Mouse (Mus musculus) liver, adult 2 months (tissue): ENCODE measurements around the gene Wfikkn1. TPM values are rescaled to one million over a fixed set of nuclear protein-coding genes. Genes with fewer than 3 reads are reported as not detected.

ENCODE experiments used
- DNase-seq: peaks from one replicate; pipeline ENCODE4 v3.0.0-alpha.2; 2011; ENCODE audit warnings: low read depth, low spot score; ENCODE audit errors: extremely low read depth
- H3K27ac ChIP-seq: fragments of 200-500 bp; replicated peaks from 2 replicates; pipeline ENCODE4 v1.5.1; 2012; ENCODE audit warnings: low read depth, mild to moderate bottlenecking, control low read depth, inconsistent platforms, low read length; ENCODE audit not compliant: insufficient read depth
- H3K27me3 ChIP-seq: fragments of 200-500 bp; 2 replicates; pipeline ENCODE4 v1.6.1; 2012; ENCODE audit warnings: mild to moderate bottlenecking, moderate library complexity, low read length, inconsistent platforms; ENCODE audit not compliant: control insufficient read depth, insufficient read depth
- H3K36me3 ChIP-seq: fragments of 200-500 bp; 2 replicates; pipeline ENCODE4 v1.6.1; 2012; ENCODE audit warnings: low read length, inconsistent platforms; ENCODE audit not compliant: control insufficient read depth, insufficient read depth
- H3K4me1 ChIP-seq: fragments of 200-500 bp; 2 replicates; pipeline ENCODE4 v1.6.1; 2011; ENCODE audit warnings: low read length; ENCODE audit not compliant: control insufficient read depth, insufficient read depth
- H3K4me3 ChIP-seq: fragments of 200-500 bp; 2 replicates; pipeline ENCODE4 v1.5.1; 2011; ENCODE audit warnings: low read depth, mild to moderate bottlenecking, control low read depth, low read length, moderate library complexity; ENCODE audit not compliant: insufficient read depth
- H3K79me2 ChIP-seq: fragments of 200-500 bp; 2 replicates; pipeline ENCODE4 v1.6.1; 2012; ENCODE audit warnings: inconsistent platforms, mild to moderate bottlenecking, low read length, moderate library complexity; ENCODE audit not compliant: control insufficient read depth, insufficient read depth
- H3K9ac ChIP-seq: fragments of 200-500 bp; 2 replicates; pipeline ENCODE4 v1.6.1; 2012; ENCODE audit warnings: low read depth, mild to moderate bottlenecking, control low read depth, inconsistent platforms, low read length
- CTCF ChIP-seq: fragments of 200-500 bp; IDR thresholded peaks from 2 replicates; pipeline ENCODE4 v1.5.1; 2011; ENCODE audit warnings: low read depth, low read length, control low read depth
- POLR2A ChIP-seq: fragments of 200-500 bp; IDR thresholded peaks from 2 replicates; pipeline ENCODE4 v1.6.1; 2011; ENCODE audit warnings: low read length, control low read depth; ENCODE audit not compliant: insufficient read depth; ENCODE audit errors: extremely low read depth
- WGBS: fragments of 180-500 bp; shearing (Covaris S2); methylation state at CpG from one replicate; pipeline ENCODE4 v1.1.7; 2018; 5-methylcytosine and 5-hydroxymethylcytosine counted together
- polyA plus RNA-seq: library from polyadenylated mRNA; depleted of rRNA; stranded (reverse); fragments of >200 nt; gene quantifications from 2 replicates; pipeline ENCODE4 v1.2.3, GENCODE M21; 2012
- total RNA-seq: library from RNA; depleted of rRNA; stranded (reverse); fragments of >200 nt; gene quantifications from 2 replicates; pipeline ENCODE4 v1.2.3, GENCODE M21; 2014

Gene Wfikkn1
- total and polyA plus RNA-seq, 2 experiments, result 0.09 to 0.92 TPM

GRCm38 (mm10) chr17:25860229-25860628, 20.4 kb downstream of the Wfikkn1 start:
- TF ChIP-seq POLR2A (no peak), CTCF (no peak)
- DNase-seq, result no peak
- no peak overlapping the region for H3K4me3 ChIP-seq
- no peaks in the 10 kb centered on the region for H3K36me3 ChIP-seq
- H3K27me3 ChIP-seq, result no peaks in the 10 kb centered on the region
- peaks cover 4% of the 10 kb centered on the region; the same call in 1 of the 2 replicates for H3K79me2 ChIP-seq
- no peak overlapping the region for H3K9ac ChIP-seq
- peaks cover 15% of the 10 kb centered on the region for H3K4me1 ChIP-seq
- 92% methylated on average over 6 of the region's 6 CpGs for WGBS
- H3K27ac ChIP-seq, result no peak overlapping the region

DNA sequence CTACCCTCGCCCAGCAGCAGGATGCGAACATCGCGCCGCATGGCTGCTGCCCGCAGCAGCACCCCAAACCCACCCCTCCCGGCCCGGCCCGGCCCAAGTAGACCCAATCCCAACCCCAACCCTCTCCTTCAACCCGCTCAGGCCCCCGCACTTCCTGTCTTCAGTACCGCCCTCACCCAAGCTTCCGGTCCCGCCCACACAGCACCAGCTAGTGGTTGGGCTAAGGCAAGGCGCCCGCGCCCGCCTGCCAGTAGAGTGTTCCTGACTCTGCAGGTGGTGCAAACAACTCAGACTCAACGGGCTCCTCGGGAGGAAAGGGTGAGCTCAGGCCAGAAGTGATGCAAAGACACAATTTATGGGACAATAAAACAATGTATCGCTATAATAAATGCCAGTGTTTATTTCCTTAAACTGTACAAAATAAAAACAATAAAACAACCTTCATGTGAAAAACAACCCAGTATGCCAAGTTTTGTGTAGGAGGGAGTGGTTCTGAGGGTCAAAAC, 36.2 kb downstream of the Wfikkn1 start, which contains the start of gene Rhot2:
Gene Rhot2, minus strand, starts transcription at position 456 of the 506 bp plus-strand sequence.
- Histone ChIP-seq H3K4me3 (peak within 1 kb of the TSS; percentile 95), H3K36me3 (0 out of 2 replicates have a peak, but pooled peaks cover 2% of the 10 kb centered on the region), H3K4me1 (peaks cover 15% of the 10 kb centered on the region), H3K27me3 (no peaks in the 10 kb centered on the region), H3K9ac (peak within 1 kb of the TSS; percentile 96), H3K79me2 (peaks cover 15% of the 10 kb centered on the region; the same call in 1 of the 2 replicates), H3K27ac (peak within 1 kb of the TSS; percentile 76)
- WGBS, result under 1% methylated on average over 21 of the region's 21 CpGs
- peak; percentile 61 for TF ChIP-seq CTCF
- TF ChIP-seq POLR2A, result peak; percentile 83; the same call in 1 of the 2 replicates
- DNase-seq, result peak; percentile 84

GRCm38 (mm10) chr17:25843636-25844395, 36.8 kb downstream of the Wfikkn1 start:
- Histone ChIP-seq H3K79me2 (peaks cover 15% of the 10 kb centered on the region; the same call in 1 of the 2 replicates), H3K36me3 (0 out of 2 replicates have a peak, but pooled peaks cover 2% of the 10 kb centered on the region), H3K27ac (peak overlapping the region; percentile 76), H3K4me1 (peaks cover 21% of the 10 kb centered on the region), H3K4me3 (peak overlapping the region; percentile 95), H3K9ac (peak overlapping the region; percentile 96), H3K27me3 (no peaks in the 10 kb centered on the region)
- TF ChIP-seq CTCF (no peak), POLR2A (no peak)
- no peak for DNase-seq
- WGBS, result under 1% methylated on average over 38 of the region's 38 CpGs

- no peak for DNase-seq
- peak overlapping the region; percentile 96; the same call in 1 of the 2 replicates for H3K9ac ChIP-seq
- 0 out of 2 replicates have a peak, but pooled peaks cover 2% of the 10 kb centered on the region for H3K36me3 ChIP-seq
- H3K27ac ChIP-seq, result no peak overlapping the region
- peaks cover 25% of the 10 kb centered on the region for H3K4me1 ChIP-seq
- whole genome bisulfite sequencing, result 63% methylated on average over 4 of the region's 4 CpGs
- no peak overlapping the region for H3K4me3 ChIP-seq
- H3K79me2 ChIP-seq, result peaks cover 15% of the 10 kb centered on the region; the same call in 1 of the 2 replicates
- H3K27me3 ChIP-seq, result no peaks in the 10 kb centered on the region
- TF ChIP-seq CTCF, result no peak
- no peak for TF ChIP-seq POLR2A
Measured at GRCm38 (mm10) chr17:25843122-25843521, 37.5 kb downstream of the Wfikkn1 start.

GRCm38 (mm10) chr17:25842509-25842908, 38.1 kb downstream of the Wfikkn1 start:
- WGBS, result 79% methylated on average over 3 of the region's 3 CpGs
- DNase-seq, result no peak
- TF ChIP-seq CTCF (no peak), POLR2A (no peak)
- Histone ChIP-seq H3K4me1 (peaks cover 30% of the 10 kb centered on the region), H3K36me3 (0 out of 2 replicates have a peak, but pooled peaks cover 2% of the 10 kb centered on the region), H3K9ac (no peak overlapping the region), H3K79me2 (peaks cover 15% of the 10 kb centered on the region; the same call in 1 of the 2 replicates), H3K4me3 (no peak overlapping the region), H3K27me3 (no peaks in the 10 kb centered on the region), H3K27ac (no peak overlapping the region)
